Mouse (Mus musculus) thymus, postnatal 10 days (tissue): Measurements from ENCODE around the gene Ppp1r27.
"Not testable (repeated sequence)": the region's sequence is repeated elsewhere in the genome, so short reads cannot be mapped to it uniquely, and the experiment has no call there.

Experiments
- DNase-seq, 2 experiments: peaks; one replicate each; pipeline ENCODE4 v3.0.0; 2021; ENCODE audit warnings: low spot score in 2 of 2

Gene Ppp1r27

DNA sequence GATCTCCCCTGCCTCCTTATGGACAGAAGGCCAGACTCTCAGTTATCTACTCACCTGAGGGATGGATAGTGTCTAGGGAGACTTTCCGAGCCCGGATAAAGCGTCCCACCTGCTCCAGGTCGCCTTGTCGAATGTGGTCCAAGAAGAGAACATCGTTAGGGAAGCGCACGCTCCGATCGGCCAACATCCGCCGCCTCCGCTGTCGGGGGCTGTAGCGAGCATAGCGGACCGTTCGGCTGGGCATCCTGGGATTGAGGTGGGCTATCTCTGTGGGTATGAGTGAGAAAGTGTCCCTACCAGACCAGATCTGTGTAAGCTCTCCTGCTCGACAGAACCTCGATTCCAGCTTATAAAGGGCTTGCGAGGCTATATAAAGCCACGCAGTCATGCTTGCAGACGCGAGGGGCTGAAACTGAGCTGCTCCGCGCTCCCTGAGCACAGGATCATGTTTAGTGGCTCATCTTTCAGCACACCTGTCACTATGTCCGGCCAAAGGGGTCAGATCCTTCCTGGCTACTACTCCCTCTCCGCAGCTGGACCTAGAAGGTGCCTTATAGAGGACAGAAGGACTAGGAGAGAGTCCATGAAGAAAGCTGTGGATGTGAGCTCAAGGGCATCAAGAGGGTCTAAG lies at the start of gene Ppp1r27:
Gene Ppp1r27, minus strand, starts transcription at position 323 of the 631 bp plus-strand sequence.
- no peak for DNase-seq

DNA sequence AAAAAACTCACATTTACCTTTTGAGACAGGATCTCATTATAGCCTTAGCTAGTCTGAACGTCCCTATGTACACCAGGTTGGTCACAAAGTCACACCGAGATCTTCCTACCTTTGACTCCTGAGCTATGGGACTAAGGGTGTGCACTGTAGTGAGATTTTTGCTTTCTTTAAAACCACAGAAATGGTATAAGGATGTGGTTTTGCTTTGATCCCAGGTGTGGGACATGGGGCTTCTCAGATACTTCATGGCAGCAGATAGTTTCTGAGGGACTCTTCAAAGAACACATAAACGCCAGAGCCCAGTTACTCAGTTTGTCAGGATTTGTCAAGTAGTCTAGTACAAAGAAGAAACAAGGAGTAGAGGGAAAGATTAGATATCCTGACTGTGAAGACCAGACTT lies 49.8 kb upstream of the Ppp1r27 start:
- no peak for DNase-seq

DNA sequence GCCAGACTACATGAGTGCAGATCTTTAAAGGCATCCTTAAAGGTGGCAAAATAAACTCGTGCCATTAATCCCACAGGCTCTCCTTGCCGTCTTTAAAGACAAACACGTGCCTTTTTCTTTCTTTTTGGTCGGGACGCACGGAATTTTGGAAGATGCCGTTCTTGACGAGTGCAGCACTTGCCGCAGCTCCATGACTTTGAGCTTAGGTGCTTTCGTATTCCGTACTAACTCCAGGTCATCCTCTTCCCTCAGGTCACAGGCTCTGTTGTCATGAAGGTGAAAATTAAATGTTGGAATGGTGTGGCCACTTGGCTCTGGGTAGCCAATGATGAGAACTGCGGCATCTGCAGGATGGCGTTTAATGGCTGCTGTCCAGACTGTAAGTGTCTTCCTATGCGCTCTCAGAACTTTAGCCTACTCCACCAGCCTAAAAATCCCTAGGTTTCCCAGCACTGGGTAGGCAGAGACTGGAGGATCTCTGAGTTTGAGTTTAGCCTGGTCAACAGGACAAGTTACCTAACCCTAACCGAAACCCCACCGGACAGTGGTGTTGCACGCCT lies 48.1 kb upstream of the Ppp1r27 start:
- no peak for DNase-seq

DNA sequence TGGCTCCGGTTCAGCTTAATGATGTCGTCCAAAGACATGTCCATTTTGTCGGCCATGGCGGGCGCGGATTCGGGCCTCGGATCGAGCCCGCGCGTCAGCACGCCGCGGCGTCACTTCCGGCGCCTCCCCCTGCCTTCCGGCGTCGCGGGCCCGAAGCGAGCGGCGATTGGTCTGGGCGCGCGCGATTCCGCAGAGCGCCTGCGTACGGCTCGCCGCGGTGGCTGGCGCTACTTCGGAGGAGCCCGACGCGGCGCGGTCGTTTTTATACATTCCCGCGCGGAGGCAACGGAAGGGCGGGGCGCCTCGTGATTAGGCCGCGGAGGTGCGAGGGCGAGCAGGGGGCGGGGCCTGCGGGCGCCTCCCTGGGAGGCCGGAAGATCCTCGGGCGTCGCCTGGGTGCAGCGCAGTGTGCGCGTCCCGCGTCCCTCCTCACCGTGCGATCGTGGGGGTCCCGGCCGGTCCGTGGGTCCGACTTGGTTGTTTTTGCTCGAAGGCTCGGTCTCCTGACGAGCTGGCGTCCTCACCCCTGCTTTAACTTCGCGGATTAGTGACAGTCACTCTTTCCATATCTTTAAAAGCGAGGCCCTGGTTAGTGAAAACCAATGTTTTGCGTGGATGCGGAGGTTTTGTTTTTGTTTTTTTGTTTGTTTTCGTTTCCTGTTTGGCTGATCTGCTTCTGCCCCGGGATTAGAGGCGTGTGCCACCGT lies 47.5 kb upstream of the Ppp1r27 start, which contains the start of the genes Alyref and Anapc11:
Gene Alyref, minus strand, starts transcription at position 83 of the 707 bp plus-strand sequence.
Gene Anapc11, plus strand, starts transcription at position 139 of the 707 bp plus-strand sequence.
- DNase-seq, result peak; percentile 92 to 93

DNA sequence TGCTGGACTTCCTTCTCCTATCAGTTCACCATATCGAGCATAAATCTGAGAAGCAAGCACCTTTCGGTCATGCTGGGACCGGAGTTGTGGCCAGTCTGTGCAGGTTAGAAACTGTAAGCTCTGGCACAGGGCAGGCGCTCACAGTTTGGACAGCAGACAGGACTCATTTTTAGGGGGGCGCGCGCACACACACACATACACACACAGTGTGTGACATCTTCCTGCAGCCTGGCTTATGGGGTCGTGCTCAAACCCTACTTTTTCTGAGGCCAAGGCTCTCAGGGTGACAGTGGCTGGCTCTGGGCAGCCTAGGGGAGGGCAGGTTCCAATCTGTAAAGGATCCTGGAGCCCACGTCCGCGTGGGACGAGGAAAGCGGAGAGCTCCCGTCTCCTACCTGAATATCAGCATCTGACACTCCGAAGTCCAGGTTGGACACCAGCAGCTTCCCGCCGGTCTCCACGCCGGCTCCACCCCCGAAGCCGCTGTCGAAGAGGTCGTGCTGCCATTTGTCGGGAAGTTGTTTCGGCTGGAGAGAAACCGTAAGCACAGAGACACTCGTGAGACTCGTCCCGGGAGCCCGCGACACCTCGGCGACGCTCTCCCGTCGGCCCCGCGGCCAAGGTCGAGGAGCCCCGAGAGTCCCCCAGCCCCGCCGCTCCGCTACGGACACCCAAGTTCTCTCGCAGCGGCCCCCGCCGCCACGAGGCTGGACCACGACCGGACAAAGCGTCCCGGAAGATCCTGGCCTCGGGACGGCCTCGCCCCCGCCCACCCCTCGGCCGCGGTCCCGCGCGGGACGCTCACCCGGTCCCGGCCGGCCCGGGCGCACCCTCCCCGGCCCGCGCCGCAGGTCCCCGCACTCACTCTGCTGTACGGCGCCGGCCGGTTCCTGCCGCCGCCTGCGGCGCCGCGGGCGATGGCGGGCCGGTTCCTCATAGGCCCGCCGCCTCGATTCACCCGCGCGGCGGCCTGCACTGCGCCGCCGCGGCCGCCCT lies 46.6 kb upstream of the Ppp1r27 start:
- DNase-seq, result no peak

DNA sequence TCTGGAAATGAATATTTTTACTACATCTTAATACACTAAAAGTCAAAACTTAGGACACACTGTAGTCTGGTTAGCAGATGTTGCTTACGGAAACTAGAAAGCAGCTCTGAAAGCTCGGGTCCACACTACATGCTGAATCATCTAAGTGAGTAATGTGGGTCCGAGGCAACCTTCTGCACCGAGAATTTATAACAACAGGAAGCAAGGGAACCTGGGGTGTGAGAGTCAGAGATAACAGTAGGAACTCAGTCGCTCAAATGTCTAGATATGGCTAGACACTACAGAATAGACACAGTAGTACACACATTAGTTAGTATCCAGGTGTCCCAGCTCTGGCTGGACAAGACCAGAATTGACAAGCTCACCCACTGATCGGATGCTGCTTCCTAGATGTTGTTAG lies 37.6 kb upstream of the Ppp1r27 start:
- no peak for DNase-seq

DNA sequence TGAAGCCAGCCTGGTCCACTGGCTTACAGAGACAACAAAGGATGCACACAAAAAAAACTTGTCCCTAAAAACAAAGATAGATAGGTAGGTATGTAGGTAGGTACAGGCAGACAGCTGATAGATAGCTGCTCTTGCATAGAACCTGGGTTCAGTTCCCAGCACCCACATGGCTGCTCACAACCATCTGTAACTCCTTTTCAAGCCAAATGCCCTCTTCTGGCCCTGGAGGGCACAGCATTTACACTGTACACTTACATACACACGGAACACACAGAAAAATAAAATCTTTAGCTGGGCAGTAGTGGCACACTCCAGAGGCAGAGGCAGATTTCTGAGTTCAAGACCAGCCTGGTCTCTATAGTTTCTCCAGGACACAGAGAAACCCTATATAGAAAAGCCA lies 33.0 kb upstream of the Ppp1r27 start:
- no peak for DNase-seq

DNA sequence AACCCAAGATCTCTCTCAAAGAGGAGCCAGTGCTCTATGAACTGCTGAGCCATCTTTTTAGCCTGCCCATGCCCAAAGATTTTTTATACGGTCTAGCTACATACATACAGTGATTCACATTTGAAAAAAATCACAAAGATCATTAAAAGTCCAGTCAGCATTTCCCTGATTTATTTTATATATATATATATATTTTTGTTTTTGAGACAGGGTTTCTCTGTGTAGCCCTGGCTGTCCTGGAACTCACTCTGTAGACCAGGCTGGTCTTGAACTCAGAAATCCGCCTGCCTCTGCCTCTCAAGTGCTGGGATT lies 32.0 kb upstream of the Ppp1r27 start:
- DNase-seq, result not testable (repeated sequence)

DNA sequence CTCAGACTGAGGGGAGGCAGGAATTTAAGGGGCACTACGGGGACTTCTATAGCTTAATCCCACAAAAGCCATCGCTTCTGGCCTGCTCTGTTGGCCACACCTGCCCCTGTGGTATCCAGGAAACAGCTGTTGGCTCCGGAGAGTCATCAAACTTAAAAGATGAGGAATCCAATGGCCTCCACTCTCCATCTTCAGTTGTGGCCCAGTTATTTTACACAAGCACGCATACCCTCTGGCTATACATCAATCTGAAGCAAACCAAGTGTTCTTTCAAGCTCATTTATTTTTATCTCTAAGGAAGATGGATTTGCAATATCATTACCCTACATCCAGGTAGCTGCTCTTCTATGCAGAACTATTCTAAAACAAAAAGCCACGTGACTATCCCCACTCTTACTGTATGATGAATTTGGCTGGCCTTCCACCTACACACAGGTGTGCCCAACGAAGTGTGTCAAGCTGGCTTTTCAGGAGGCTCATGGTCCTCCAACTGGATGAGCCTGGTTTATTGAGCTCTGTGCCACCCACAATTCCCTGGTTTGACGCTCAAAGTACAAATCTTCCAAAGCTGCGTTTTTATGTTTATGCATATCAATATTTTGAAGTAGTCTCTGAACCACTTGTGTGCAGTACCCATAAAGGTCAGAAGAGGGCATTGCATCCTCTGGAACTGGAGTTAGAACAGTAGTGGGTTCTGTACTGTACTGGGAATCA lies 31.5 kb upstream of the Ppp1r27 start:
- DNase-seq, result peak; percentile 48 to 54

DNA sequence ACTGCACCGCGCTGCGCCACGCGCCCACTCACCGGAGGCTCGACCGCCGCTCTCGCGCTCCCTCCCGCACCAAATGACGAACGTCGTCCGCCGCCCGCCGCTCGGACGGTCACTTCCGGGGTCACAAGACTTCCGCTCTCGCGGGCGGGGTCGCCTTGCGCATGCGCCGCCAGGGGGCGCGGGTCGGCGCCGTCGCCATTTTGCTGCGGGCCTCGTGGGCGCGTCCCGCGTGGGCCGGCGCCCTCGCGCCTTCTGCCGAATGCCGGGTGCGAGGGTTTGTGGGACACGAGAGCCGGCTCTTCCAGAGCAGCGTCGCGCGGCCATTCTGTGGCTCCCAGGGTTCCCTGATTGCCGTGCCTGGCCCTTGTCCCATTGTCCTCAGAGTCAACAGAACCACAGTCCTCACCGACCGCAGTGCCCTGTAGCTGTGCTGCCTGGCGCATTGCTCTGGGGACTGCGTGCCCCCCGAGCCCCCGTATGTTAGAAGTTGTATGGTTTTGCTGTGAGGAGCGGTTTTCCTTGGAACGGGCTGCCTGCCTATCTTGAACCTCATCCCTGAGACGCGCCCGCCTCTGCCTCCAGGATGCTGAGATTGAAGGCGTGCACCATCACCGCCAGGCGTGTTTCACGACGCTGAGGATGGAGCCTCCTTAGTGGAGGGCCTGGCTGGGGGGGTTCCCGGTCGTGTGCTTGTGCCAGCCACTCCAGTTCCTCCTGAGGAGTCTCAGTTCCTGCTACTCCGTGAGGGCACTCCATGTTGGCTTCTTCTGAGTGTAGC lies 30.7 kb upstream of the Ppp1r27 start, which contains the start of gene Arhgdia:
Gene Arhgdia, minus strand, starts transcription at position 135 of the 778 bp plus-strand sequence.
- DNase-seq, result peak; percentile 78 to 89

DNA sequence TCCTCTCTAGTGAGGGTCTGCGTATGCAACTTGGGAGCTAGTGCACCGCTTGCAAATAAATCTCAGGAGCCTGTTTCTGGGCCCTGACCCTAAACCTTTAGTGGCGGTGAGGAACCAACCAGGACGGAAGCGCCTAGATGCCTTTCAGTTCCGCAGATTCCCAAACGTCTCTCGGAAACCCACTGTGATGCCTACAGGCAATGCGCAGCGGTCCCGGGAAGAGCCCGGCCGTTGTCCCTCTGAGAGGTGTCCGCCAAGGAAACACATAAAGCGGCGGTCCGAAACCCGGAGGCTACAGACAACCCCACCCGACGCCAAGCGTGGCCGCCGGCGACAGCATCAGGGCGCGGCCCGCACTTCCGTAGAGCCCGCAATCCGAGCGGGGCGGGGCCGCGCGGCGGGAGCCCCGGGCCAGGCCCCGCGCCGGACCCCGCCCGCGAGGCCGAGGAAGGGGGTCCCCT lies 30.0 kb upstream of the Ppp1r27 start:
- peak; percentile 22 to 39 for DNase-seq

DNA sequence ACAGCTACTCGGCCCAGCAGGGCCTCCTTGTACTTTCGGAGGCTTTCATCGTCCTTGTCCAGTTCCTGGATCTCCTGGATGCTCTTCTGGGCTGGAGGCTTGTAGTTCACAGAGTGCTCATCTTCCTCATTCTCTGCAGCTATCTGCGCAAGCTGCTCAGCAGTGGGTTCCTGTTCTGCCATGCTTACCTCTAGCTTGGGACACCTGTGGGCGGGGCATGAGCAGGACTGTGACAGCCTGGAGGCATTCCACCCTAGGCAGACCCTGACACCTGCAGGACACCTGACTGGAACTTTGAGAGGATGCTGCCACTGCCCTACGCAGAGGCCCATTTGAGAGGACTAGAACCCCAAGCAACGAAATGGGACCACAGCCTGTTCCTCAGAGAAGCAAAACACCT lies 29.3 kb upstream of the Ppp1r27 start:
- DNase-seq, result peak; percentile 24 to 26

DNA sequence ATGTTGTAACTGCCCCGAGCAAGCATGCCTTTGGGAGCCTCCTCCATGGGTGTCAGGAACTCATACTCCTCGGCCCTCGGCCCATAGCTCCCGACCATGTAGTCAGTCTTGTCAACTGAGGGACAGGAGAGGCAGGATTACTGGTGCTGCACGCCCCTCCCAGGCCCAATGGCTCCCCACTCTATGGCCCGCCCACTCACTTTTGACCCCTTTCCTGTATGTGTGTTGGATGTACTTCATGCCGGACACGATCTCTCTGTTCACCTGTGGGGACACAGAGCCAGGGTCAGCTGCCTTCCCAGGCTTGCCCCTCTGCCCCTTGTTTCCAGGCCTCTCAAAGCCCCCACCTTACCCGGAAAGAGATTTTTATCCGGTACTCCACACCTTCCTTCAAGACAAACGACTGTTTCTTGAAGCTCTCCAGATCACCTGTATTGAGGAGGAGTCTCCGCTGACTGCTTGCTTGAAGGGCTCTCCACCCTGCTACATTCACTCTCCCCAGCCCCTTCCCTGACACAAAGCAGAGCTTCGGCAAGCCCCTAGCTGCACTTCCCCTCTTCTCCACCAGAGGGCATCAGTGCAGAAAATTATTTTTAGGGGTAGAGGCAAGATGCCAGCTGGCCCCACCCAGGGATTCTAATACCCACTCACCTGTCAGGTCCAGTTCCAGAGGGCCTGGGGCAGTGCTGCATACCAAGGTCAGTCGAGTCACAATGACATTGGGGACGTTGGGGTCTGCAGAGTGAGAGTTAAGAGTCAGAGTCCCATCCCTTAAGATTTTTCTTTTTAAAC lies 28.6 kb upstream of the Ppp1r27 start:
- peak; percentile 77 to 89 for DNase-seq

DNA sequence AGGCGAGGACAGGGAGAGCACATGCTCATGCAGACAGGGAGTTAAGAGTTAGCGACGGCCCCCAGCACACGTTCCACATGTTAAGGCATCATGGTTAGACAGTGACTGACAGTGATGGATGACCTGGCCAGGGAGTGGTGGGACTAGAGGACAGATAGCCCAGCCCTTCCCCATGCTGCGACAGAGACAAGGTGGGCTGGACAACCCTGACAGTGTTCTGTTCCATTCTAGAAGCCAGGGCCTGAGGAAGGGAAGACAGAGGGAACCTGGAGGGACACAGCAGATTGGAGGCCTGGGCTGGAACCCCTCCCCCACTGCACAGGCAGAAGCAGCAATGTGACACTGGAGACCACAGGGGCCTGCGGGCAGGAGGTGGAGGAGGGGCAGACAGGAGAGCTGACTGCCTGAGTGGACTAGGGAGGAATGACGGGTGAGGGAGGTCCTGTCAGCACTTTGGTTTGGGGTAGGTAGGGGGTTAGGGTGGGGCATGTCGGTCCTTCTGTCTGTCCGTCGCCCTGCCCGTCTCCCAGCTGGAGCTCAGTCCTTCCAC lies 27.8 kb upstream of the Ppp1r27 start:
- no peak for DNase-seq

DNA sequence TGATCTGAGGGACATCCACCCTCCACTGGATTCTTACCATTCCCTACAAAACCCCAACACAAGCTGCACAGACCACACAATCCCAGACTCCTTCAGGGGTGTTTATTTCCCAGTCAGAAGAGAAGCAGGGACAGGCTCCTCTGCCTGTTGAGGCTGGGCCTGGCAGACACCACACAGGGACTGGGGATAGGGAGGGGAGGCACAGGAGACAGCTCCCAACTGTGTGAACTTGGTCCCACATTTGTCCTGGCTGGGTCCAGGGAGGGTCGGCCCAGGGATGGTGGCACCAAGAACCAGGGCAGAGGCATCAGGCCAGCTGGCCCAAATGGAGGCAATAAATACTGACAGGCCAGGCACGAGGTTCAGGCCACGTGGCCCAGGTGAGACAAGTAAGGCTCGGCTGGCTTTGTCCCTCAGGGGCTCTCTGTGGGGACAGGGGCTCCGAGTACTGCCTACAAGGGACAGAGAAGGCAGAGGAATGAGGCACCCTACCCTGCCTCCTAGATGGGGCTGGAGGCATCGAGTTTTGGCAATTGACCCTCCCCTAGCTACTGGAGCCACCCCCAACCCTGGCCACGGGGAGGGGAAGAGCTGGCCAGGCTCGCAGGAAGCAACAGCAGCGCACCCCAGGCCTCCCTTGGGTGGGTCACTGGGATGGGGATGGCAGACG lies 27.2 kb upstream of the Ppp1r27 start:
- no peak for DNase-seq

DNA sequence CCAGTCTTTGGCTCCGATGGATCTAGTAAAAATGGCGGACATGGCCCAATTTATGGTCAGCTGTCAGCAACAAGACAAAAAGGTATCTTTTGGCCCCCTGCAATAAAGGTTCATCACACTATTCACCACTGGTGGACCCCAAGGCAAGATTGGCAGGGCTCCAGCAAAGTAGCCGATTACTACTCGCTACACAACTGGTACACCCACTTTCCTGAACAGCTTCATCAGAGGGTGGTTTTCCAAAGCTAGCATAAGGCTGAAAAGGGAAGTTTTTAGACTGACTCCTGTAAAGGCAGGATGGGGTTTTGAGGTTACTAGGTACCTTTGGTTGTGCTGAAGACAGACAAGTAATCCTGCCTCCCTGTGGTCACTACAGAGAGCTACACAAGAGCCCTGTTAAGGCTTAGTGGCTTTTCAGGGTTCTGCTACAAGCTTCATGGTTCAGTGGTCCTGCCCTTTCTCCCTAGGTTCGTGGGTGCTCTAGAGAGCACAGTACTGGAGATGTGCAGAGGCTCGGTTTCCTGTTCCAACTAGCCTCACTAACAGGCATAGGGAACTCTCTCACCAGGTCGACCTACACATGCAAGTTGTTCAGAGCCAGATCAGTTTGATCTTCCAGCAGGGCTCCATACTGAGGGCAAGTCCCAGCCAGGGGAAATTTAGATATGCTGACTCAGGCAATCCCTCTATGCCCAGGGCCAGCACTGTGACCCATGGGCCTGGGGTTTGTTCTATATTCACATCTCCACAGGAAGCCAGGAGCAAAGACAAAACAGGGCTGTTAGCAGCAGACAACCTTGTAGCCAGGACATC lies 26.5 kb upstream of the Ppp1r27 start:
- peak in 1 of 2 experiments; percentile 10 for DNase-seq

DNA sequence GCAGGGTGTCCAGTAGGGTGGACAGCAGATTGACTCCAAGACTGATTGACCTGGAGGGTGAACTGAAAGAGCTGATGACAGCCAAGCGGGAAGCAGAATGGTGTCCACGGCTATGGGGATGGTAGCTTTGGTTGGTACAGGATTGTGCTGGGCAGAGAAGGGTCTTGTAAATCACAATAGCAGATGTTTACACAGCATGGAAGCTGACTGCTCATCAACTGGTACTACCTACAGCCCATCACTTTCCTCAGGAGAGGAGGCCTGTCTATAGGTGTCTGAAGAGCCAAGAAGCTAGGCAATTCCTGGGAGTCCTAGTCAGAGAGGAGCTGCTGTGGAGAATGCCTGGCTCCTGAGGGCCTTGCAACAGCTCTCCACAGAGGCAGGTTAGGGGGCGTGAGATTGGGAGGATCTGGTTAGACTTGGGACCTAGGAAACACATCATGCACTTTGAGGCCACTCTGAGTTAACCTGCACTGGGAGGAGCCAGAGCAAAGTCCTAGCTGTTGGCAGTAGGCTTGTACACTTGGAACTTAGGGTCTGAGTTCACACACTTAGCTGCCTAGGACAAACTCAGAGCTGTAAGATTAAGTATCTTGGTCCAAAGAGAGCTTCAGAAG lies 25.5 kb upstream of the Ppp1r27 start:
- no peak for DNase-seq
